ENCODE assay signal across 15 mouse cellular contexts in the genomic region with DNA sequence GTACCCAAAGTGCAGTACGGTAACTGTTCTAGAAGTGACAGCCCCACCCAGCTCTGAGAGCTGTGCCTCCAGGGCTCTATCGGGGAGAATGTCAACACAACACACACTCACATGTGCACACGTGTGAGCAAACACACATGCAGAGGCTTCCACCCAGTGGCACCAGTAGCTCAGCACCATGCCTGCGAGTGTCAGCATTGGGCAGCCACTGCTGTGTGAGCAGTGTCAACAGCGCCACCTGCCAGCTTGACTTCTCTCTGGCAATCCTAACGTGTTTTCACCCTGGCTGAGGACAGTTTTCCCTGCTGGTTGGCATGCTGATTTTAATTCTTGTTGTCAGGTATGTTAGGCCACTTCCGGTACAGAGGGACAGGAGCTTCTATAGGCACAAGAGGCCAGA. TPM values are rescaled to one million over a fixed set of nuclear protein-coding genes. Genes with fewer than 3 reads are reported as not detected.
A peak's percentile ranks its signal among the peaks of the same experiment; 100 is the strongest.
DNase-seq lines count a peak whose midpoint lies in the region; ATAC-seq and TF ChIP-seq lines count a peak whose summit lies in the region.
"Had no signal": no experiment of that assay in that cellular context is flagged by ENCODE, and none has a peak within 500 bp of the region (broad histone marks: within the 10 kb centered on the region; RNA-seq: fewer than 3 reads in every experiment).

No protein-coding gene starts in this region.

- H3K36me3 ChIP-seq in liver, embryonic 14.5 days (replicated peaks; ENCODE audit: control insufficient read depth, insufficient read depth, low read depth): no peaks in the 10 kb centered on the region
- H3K36me3 ChIP-seq in liver, embryonic 12.5 days: no peaks in the 10 kb centered on the region
- H3K36me3 ChIP-seq in ES-Bruce4 (ENCODE audit: control insufficient read depth, insufficient read depth, low read length, poor library complexity, severe bottlenecking): no peaks in the 10 kb centered on the region
- H3K36me3 ChIP-seq in embryonic facial prominence, embryonic 14.5 days (ENCODE audit: control insufficient read depth, insufficient read depth, low read length): no peaks in the 10 kb centered on the region
- H3K36me3 ChIP-seq: forebrain, embryonic 15.5 days; limb, embryonic 15.5 days had no signal

- no peak overlapping the region for H3K27ac ChIP-seq in liver, embryonic 14.5 days
- no peak overlapping the region for H3K27ac ChIP-seq in liver, embryonic 12.5 days
- H3K27ac ChIP-seq in ES-Bruce4 (ENCODE audit: insufficient read depth, low read length): no peak overlapping the region
- H3K27ac ChIP-seq in embryonic facial prominence, embryonic 14.5 days (replicated peaks; ENCODE audit: low read depth, low read length): no peak overlapping the region
- H3K27ac ChIP-seq: forebrain, embryonic 15.5 days; limb, embryonic 15.5 days had no signal

- H3K9me3 ChIP-seq in liver, embryonic 14.5 days (ENCODE audit: control insufficient read depth, low read length): no peaks in the 10 kb centered on the region
- H3K9me3 ChIP-seq in liver, embryonic 12.5 days (replicated peaks): no peaks in the 10 kb centered on the region
- H3K9me3 ChIP-seq in ES-Bruce4 (replicated peaks; ENCODE audit: control insufficient read depth, insufficient read depth, low read length, poor library complexity, severe bottlenecking): no peaks in the 10 kb centered on the region
- H3K9me3 ChIP-seq in embryonic facial prominence, embryonic 14.5 days (ENCODE audit: control insufficient read depth, low read length): no peaks in the 10 kb centered on the region
- H3K9me3 ChIP-seq: forebrain, embryonic 15.5 days; limb, embryonic 15.5 days had no signal

- no peaks in the 10 kb centered on the region for H3K4me1 ChIP-seq in liver, embryonic 14.5 days (replicated peaks; ENCODE audit: control insufficient read depth in 2 of 2, insufficient read depth in 2 of 2, low read length in 1 of 2)
- H3K4me1 ChIP-seq in liver, embryonic 12.5 days: no peaks in the 10 kb centered on the region
- H3K4me1 ChIP-seq in ES-Bruce4 (ENCODE audit: control insufficient read depth, insufficient read depth, low read length): no peaks in the 10 kb centered on the region
- H3K4me1 ChIP-seq in embryonic facial prominence, embryonic 14.5 days (ENCODE audit: control insufficient read depth, insufficient read depth, low read length): no peaks in the 10 kb centered on the region
- H3K4me1 ChIP-seq: forebrain, embryonic 15.5 days; limb, embryonic 15.5 days had no signal

- no peak overlapping the region for H3K4me2 ChIP-seq in liver, embryonic 14.5 days (ENCODE audit: low read depth)
- no peak overlapping the region for H3K4me2 ChIP-seq in liver, embryonic 12.5 days
- H3K4me2 ChIP-seq in embryonic facial prominence, embryonic 14.5 days (ENCODE audit: low read depth, low read length): no peak overlapping the region
- H3K4me2 ChIP-seq: forebrain, embryonic 15.5 days; limb, embryonic 15.5 days had no signal

- no peak for TF ChIP-seq EP300 in liver, embryonic 14.5 days (IDR thresholded peaks at IDR 0.05; ENCODE audit: low read depth)
- no peak for TF ChIP-seq EP300 in ES-Bruce4 (IDR thresholded peaks at IDR 0.05; ENCODE audit: insufficient read depth, low read depth, low read length)

- TF ChIP-seq POLR2A in ES-Bruce4 (IDR thresholded peaks at IDR 0.05; ENCODE audit: insufficient read depth, low read length): no peak

- peak; percentile 52; the same call in 1 of the 2 replicates for TF ChIP-seq CTCF in liver, embryonic 14.5 days (IDR thresholded peaks at IDR 0.05; ENCODE audit: low read depth)
- TF ChIP-seq CTCF in ES-Bruce4 (IDR thresholded peaks at IDR 0.05; ENCODE audit: low read depth, low read length): peak; percentile 58

- H3K27me3 ChIP-seq in liver, embryonic 14.5 days (ENCODE audit: control insufficient read depth, insufficient read depth, low read length): no peaks in the 10 kb centered on the region
- peaks cover 4% of the 10 kb centered on the region for H3K27me3 ChIP-seq in liver, embryonic 12.5 days (replicated peaks)
- H3K27me3 ChIP-seq in ES-Bruce4 (ENCODE audit: control insufficient read depth, insufficient read depth, low read length, poor library complexity, severe bottlenecking): no peaks in the 10 kb centered on the region
- peaks cover 9% of the 10 kb centered on the region; the same call in 1 of the 2 replicates for H3K27me3 ChIP-seq in embryonic facial prominence, embryonic 14.5 days (replicated peaks; ENCODE audit: control insufficient read depth, insufficient read depth, low read length)
- H3K27me3 ChIP-seq: forebrain, embryonic 15.5 days had no signal

- no peak overlapping the region for H3K4me3 ChIP-seq in liver, embryonic 14.5 days (ENCODE audit: insufficient read depth in 1 of 2, low read depth in 2 of 2, low read length in 2 of 2)
- H3K4me3 ChIP-seq in liver, embryonic 12.5 days: no peak overlapping the region
- H3K4me3 ChIP-seq in ES-Bruce4 (ENCODE audit: low read depth, low read length): no peak overlapping the region
- no peak overlapping the region for H3K4me3 ChIP-seq in embryonic facial prominence, embryonic 14.5 days (ENCODE audit: low read depth, low read length)
- H3K4me3 ChIP-seq: forebrain, embryonic 15.5 days; limb, embryonic 15.5 days; myocyte had no signal

- DNase-seq in cerebellum, postnatal 14 days: peak; percentile 62 to 63
- DNase-seq in liver, embryonic 14.5 days (ENCODE audit: low read depth in 3 of 3, low spot score in 3 of 3): no peak
- peak; percentile 41 for DNase-seq in embryonic facial prominence, embryonic 14.5 days (ENCODE audit: low spot score)
- DNase-seq in spleen, postnatal 4 days (ENCODE audit: low spot score in 2 of 2): no peak
- no peak for DNase-seq in frontal cortex, postnatal 10 days (ENCODE audit: low spot score in 2 of 2)
- DNase-seq: cerebellum, adult 9-10 months; heart, adult 18-20 months; right cerebral cortex, postnatal 14 days had no signal

- ATAC-seq in cerebellum, adult (ENCODE audit: insufficient number of reproducible peaks, low FRiP score, low TSS enrichment): no peak
- no peak for ATAC-seq in liver, embryonic 14.5 days (ENCODE audit: insufficient read depth)
- ATAC-seq in liver, embryonic 12.5 days: no peak
- no peak for ATAC-seq in embryonic facial prominence, embryonic 14.5 days (ENCODE audit: low read depth)
- ATAC-seq: activated CD4-positive, CD25-positive, alpha-beta regulatory T cell, adult 4 months; forebrain, embryonic 15.5 days had no signal

- no peak overlapping the region for H3K9ac ChIP-seq in liver, embryonic 14.5 days (replicated peaks)
- H3K9ac ChIP-seq in liver, embryonic 12.5 days: no peak overlapping the region
- no peak overlapping the region for H3K9ac ChIP-seq in ES-Bruce4 (ENCODE audit: low read depth, poor library complexity, severe bottlenecking)
- no peak overlapping the region for H3K9ac ChIP-seq in embryonic facial prominence, embryonic 14.5 days (ENCODE audit: low read depth, low read length)
- H3K9ac ChIP-seq: forebrain, embryonic 15.5 days; limb, embryonic 15.5 days had no signal

- WGBS in liver, embryonic 14.5 days (ENCODE audit: insufficient replicate concordance): 40% methylated on average over 7 of the region's 7 CpGs
- WGBS in liver, embryonic 12.5 days (ENCODE audit: insufficient replicate concordance): 40% methylated on average over 7 of the region's 7 CpGs
- 42% methylated on average over 7 of the region's 7 CpGs for WGBS in embryonic facial prominence, embryonic 14.5 days

RNA-seq across cellular contexts. Expression of a gene that starts 5.9 kb away (rescaled TPM):
- polyA plus RNA-seq in liver, embryonic 14.5 days (2012; rRNA removed): 0.02 TPM in 1 of 2 replicates, not detected in the other
- not detected in 2 replicates for polyA plus RNA-seq in liver, embryonic 14.5 days (2014; fragmentation: Nextera tagmentation; extraction: Ambion mirVana)
- polyA plus RNA-seq in liver, embryonic 12.5 days (2016; fragmentation: Nextera tagmentation; extraction: Ambion mirVana): 0.05 TPM in 1 of 2 replicates, not detected in the other
- polyA plus RNA-seq in ES-Bruce4 (2011; ENCODE audit: insufficient read depth, insufficient read length, low read depth, missing spikeins): not detected in 2 replicates
- 0.13 and 0.14 TPM in 2 replicates for polyA plus RNA-seq in embryonic facial prominence, embryonic 14.5 days (2014; fragmentation: Nextera tagmentation; extraction: Ambion mirVana)
- polyA plus RNA-seq: activated CD4-positive, CD25-positive, alpha-beta regulatory T cell, adult 4 months; myocyte had no signal

RNA-seq across cellular contexts. Expression of a gene that starts 18.9 kb away (rescaled TPM):
- polyA plus RNA-seq in liver, embryonic 14.5 days (2012; rRNA removed): 0.02 TPM in 2 replicates
- polyA plus RNA-seq in liver, embryonic 14.5 days (2014; fragmentation: Nextera tagmentation; extraction: Ambion mirVana): not detected in 2 replicates
- 0.10 and 0.12 TPM in 2 replicates for polyA plus RNA-seq in liver, embryonic 12.5 days (2016; fragmentation: Nextera tagmentation; extraction: Ambion mirVana)
- polyA plus RNA-seq in ES-Bruce4 (2011; ENCODE audit: insufficient read depth, insufficient read length, low read depth, missing spikeins): not detected in 2 replicates
- not detected in 2 replicates for polyA plus RNA-seq in embryonic facial prominence, embryonic 14.5 days (2014; fragmentation: Nextera tagmentation; extraction: Ambion mirVana)
- polyA plus RNA-seq: activated CD4-positive, CD25-positive, alpha-beta regulatory T cell, adult 4 months; limb, embryonic 15.5 days had no signal

RNA-seq across cellular contexts. Expression of a gene that starts 31.8 kb away (rescaled TPM):
- 3.6 and 4.1 TPM in 2 replicates for polyA plus RNA-seq in liver, embryonic 14.5 days (2012; rRNA removed)
- 6.6 and 7.9 TPM in 2 replicates for polyA plus RNA-seq in liver, embryonic 14.5 days (2014; fragmentation: Nextera tagmentation; extraction: Ambion mirVana)
- polyA plus RNA-seq in liver, embryonic 12.5 days (2016; fragmentation: Nextera tagmentation; extraction: Ambion mirVana): 14.4 and 15.0 TPM in 2 replicates
- not detected in 2 replicates for polyA plus RNA-seq in ES-Bruce4 (2011; ENCODE audit: insufficient read depth, insufficient read length, low read depth, missing spikeins)
- polyA plus RNA-seq in embryonic facial prominence, embryonic 14.5 days (2014; fragmentation: Nextera tagmentation; extraction: Ambion mirVana): not detected in 2 replicates
- polyA plus RNA-seq: activated CD4-positive, CD25-positive, alpha-beta regulatory T cell, adult 4 months; forebrain, embryonic 15.5 days; limb, embryonic 15.5 days; myocyte had no signal

RNA-seq across cellular contexts. Expression of a gene that starts 42.3 kb away (rescaled TPM):
- polyA plus RNA-seq in liver, embryonic 14.5 days (2012; rRNA removed): not detected in 2 replicates
- not detected in 2 replicates for polyA plus RNA-seq in liver, embryonic 14.5 days (2014; fragmentation: Nextera tagmentation; extraction: Ambion mirVana)
- polyA plus RNA-seq in liver, embryonic 12.5 days (2016; fragmentation: Nextera tagmentation; extraction: Ambion mirVana): not detected in 2 replicates
- polyA plus RNA-seq in ES-Bruce4 (2011; ENCODE audit: insufficient read depth, insufficient read length, low read depth, missing spikeins): not detected in 2 replicates
- not detected in 2 replicates for polyA plus RNA-seq in embryonic facial prominence, embryonic 14.5 days (2014; fragmentation: Nextera tagmentation; extraction: Ambion mirVana)
- polyA plus RNA-seq: activated CD4-positive, CD25-positive, alpha-beta regulatory T cell, adult 4 months; forebrain, embryonic 15.5 days; limb, embryonic 15.5 days had no signal

RNA-seq across cellular contexts. Expression of a gene that starts 43.9 kb away (rescaled TPM):
- not detected in 2 replicates for polyA plus RNA-seq in liver, embryonic 14.5 days (2012; rRNA removed)
- polyA plus RNA-seq in liver, embryonic 14.5 days (2014; fragmentation: Nextera tagmentation; extraction: Ambion mirVana): not detected in 2 replicates
- not detected in 2 replicates for polyA plus RNA-seq in liver, embryonic 12.5 days (2016; fragmentation: Nextera tagmentation; extraction: Ambion mirVana)
- not detected in 2 replicates for polyA plus RNA-seq in ES-Bruce4 (2011; ENCODE audit: insufficient read depth, insufficient read length, low read depth, missing spikeins)
- not detected in 2 replicates for polyA plus RNA-seq in embryonic facial prominence, embryonic 14.5 days (2014; fragmentation: Nextera tagmentation; extraction: Ambion mirVana)
- polyA plus RNA-seq: activated CD4-positive, CD25-positive, alpha-beta regulatory T cell, adult 4 months; forebrain, embryonic 15.5 days; limb, embryonic 15.5 days had no signal

Comparison
In these comparisons a context has a peak if more than half of its experiments do, and no peak if none do; other contexts are left out.
1. DNase-seq: peak in cerebellum, postnatal 14 days (2 of 2) and embryonic facial prominence, embryonic 14.5 days (single experiment); none in liver, embryonic 14.5 days (0 of 3), spleen, postnatal 4 days (0 of 2) and frontal cortex, postnatal 10 days (0 of 2).